Mouse (Mus musculus) spleen, adult 2 months (tissue): ENCODE data around the gene Sim2.

Experiments used
- CTCF ChIP-seq: fragments of 200-500 bp; IDR thresholded peaks from 2 replicates; pipeline ENCODE4 v1.5.1; 2011; ENCODE audit warnings: mild to moderate bottlenecking, inconsistent platforms; ENCODE audit not compliant: insufficient read depth, insufficient read length, insufficient replicate concordance; ENCODE audit errors: extremely low read depth
- POLR2A ChIP-seq: fragments of 200-500 bp; IDR thresholded peaks from 2 replicates; pipeline ENCODE4 v1.6.1; 2011; ENCODE audit warnings: low read depth, low read length, inconsistent platforms

DNA sequence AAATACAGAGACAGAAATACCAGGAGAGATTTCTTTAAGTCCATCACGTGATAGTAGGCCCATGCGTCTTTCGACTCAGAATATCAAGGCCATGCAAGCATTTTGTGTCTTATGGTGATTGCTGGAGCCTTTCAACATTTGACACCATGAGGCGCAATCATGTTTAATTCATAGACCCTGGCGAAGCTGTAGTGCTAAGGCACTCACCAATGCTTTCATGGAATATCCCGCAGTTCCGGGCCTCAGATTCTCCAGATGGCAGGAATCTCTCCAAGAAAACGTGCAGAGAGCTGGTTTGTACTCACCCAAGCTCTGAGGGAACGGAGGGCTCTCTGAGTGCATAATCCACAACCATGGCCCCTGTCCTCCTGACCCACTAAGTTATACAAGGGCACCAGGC lies 13.8 kb upstream of the Sim2 start:
- no peak for TF ChIP-seq CTCF
- no peak for TF ChIP-seq POLR2A
